Mouse (Mus musculus) E14TG2a.4 (cell line): ENCODE data around the gene Sec1.
A peak's percentile ranks its signal among the peaks of the same experiment; 100 is the strongest.

Source experiments
- H3K27me3 ChIP-seq: 2 replicates; pipeline ENCODE4 v1.6.1; 2014; ENCODE audit warnings: low read length, control low read depth; ENCODE audit not compliant: insufficient read depth
- H3K36me3 ChIP-seq: 2 replicates; pipeline ENCODE4 v1.6.1; 2014; ENCODE audit warnings: low read length, control low read depth; ENCODE audit not compliant: insufficient read depth
- H3K4me1 ChIP-seq: replicated peaks from 2 replicates; pipeline ENCODE4 v1.6.1; 2014; ENCODE audit warnings: low read depth, low read length, control low read depth
- H3K4me3 ChIP-seq: replicated peaks from 2 replicates; pipeline ENCODE4 v1.5.1; 2014; ENCODE audit warnings: mild to moderate bottlenecking, low read length
- H3K9me3 ChIP-seq: 2 replicates; pipeline ENCODE4 v1.6.1; 2014; ENCODE audit warnings: low read length, control low read depth
- CTCF ChIP-seq: conservative IDR thresholded peaks from 2 replicates; pipeline ENCODE4 v1.5.1; 2014; ENCODE audit warnings: low read length
- NANOG ChIP-seq: IDR thresholded peaks from 2 replicates; pipeline ENCODE4 v1.6.1; 2014; ENCODE audit warnings: borderline replicate concordance, low read length, mixed read lengths
- POU5F1 ChIP-seq: IDR thresholded peaks from 2 replicates; pipeline ENCODE4 v1.6.1; 2014; ENCODE audit warnings: low read length, borderline replicate concordance

Gene Sec1

GRCm38 (mm10) chr7:45727625-45728024 is 33.4 kb upstream of the Sec1 start:
- Histone ChIP-seq H3K9me3 (no peaks in the 10 kb centered on the region), H3K36me3 (peaks cover 51% of the 10 kb centered on the region), H3K4me1 (peaks cover 65% of the 10 kb centered on the region), H3K27me3 (no peaks in the 10 kb centered on the region), H3K4me3 (no peak overlapping the region)
- TF ChIP-seq NANOG = no peak
- TF ChIP-seq POU5F1 = no peak
- TF ChIP-seq CTCF = no peak

DNA sequence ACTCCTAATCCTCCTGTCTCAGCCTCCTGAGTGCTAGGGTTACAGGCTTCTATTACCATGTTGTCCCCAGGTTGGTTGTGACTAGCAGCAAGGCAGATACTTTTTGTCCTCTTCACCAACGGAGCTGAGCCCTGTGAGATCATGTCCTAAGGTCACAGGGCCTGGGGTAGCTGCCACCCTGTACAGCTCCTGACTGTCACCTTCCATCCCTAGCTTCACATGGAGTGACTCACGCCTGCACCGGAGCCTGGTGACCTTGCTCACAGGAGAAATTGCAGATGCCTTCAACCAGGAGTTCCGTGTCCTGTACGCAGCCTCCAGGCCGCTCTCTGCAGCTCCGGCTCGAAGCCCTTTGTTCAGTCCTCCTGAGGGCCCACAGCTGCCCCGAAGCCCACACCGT is 32.2 kb upstream of the Sec1 start:
- Histone ChIP-seq H3K4me1 (peaks cover 68% of the 10 kb centered on the region), H3K9me3 (no peaks in the 10 kb centered on the region), H3K27me3 (no peaks in the 10 kb centered on the region), H3K4me3 (no peak overlapping the region), H3K36me3 (peaks cover 63% of the 10 kb centered on the region)
- TF ChIP-seq NANOG = no peak

DNA sequence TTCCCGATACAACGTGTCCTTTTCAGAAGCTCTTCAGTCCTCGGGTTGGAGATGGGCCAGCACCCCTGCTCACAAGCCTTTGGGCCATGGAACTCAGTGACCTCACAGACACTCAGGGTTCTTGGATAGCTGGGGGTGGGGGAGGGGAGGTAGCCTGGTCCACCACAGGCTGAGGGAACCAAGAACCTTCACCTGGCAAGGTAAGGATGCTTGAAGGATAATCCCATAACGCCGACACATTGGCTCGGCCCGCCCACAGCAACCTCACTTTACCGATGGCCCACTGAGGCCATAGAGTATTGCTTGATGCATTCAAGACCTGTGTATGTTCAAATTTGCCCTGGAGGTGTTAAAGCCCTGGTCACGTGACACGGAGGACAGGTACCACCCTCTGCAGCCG is 31.5 kb upstream of the Sec1 start, which contains the start of gene Spaca4:
TSS of gene Spaca4 (minus strand) at position 101 of the 400 bp plus-strand sequence.
- H3K27me3 ChIP-seq = no peaks in the 10 kb centered on the region
- H3K36me3 ChIP-seq = peaks cover 70% of the 10 kb centered on the region
- peaks cover 68% of the 10 kb centered on the region for H3K4me1 ChIP-seq
- H3K4me3 ChIP-seq = no peak within 1 kb of the TSS
- H3K9me3 ChIP-seq = no peaks in the 10 kb centered on the region
- TF ChIP-seq NANOG = no peak
- TF ChIP-seq CTCF = no peak
- no peak for TF ChIP-seq POU5F1

GRCm38 (mm10) chr7:45725151-45725550 is 30.9 kb upstream of the Sec1 start:
- Histone ChIP-seq H3K27me3 (no peaks in the 10 kb centered on the region), H3K36me3 (peaks cover 76% of the 10 kb centered on the region)
- TF ChIP-seq CTCF (no peak), NANOG (no peak)

DNA sequence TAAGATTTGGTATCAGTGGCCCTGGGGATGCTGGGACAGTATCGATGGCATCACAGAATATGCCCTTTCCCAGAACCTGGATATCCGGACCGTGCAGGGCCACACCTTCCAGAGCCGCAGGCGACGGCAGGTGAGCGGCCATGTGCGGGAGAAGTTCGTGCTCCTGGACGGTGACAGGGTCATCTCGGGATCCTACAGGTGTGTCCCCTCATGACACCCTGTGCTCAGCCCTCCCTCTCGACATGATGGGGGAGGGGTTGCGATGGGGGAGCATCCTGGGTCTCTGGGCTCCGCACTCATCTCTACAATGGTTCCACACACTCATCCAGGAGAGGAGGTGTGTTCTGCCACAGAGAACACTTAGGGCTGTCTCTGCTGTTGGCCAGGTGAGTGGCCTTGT is 29.6 kb upstream of the Sec1 start:
- peaks cover 63% of the 10 kb centered on the region for H3K4me1 ChIP-seq
- H3K4me3 ChIP-seq = no peak overlapping the region
- H3K9me3 ChIP-seq = no peaks in the 10 kb centered on the region
- H3K36me3 ChIP-seq = peaks cover 87% of the 10 kb centered on the region
- TF ChIP-seq POU5F1 (no peak), NANOG (no peak), CTCF (no peak)
- no peaks in the 10 kb centered on the region for H3K27me3 ChIP-seq

More at GRCm38 (mm10) chr7:45725151-45725550, 30.9 kb upstream of the Sec1 start:
- Histone ChIP-seq H3K4me1 (peaks cover 67% of the 10 kb centered on the region), H3K9me3 (no peaks in the 10 kb centered on the region), H3K4me3 (no peak overlapping the region)

- peaks cover 90% of the 10 kb centered on the region for H3K36me3 ChIP-seq
- no peaks in the 10 kb centered on the region for H3K9me3 ChIP-seq
- H3K4me1 ChIP-seq = peaks cover 60% of the 10 kb centered on the region
- no peaks in the 10 kb centered on the region for H3K27me3 ChIP-seq
- no peak overlapping the region for H3K4me3 ChIP-seq
- TF ChIP-seq POU5F1 (no peak), CTCF (no peak), NANOG (no peak)
These were observed 29.1 kb upstream of the Sec1 start for GRCm38 (mm10) chr7:45723301-45723700.

GRCm38 (mm10) chr7:45722348-45722713 is 28.1 kb upstream of the Sec1 start:
- no peaks in the 10 kb centered on the region for H3K9me3 ChIP-seq
- peaks cover 92% of the 10 kb centered on the region for H3K36me3 ChIP-seq
- TF ChIP-seq NANOG (no peak), POU5F1 (no peak), CTCF (no peak)
- H3K4me1 ChIP-seq = peaks cover 60% of the 10 kb centered on the region
- H3K27me3 ChIP-seq = no peaks in the 10 kb centered on the region
- H3K4me3 ChIP-seq = no peak overlapping the region

GRCm38 (mm10) chr7:45721642-45722347 is 27.6 kb upstream of the Sec1 start:
- no peak overlapping the region for H3K4me3 ChIP-seq
- TF ChIP-seq POU5F1 (no peak), CTCF (no peak), NANOG (no peak)
- peaks cover 64% of the 10 kb centered on the region for H3K4me1 ChIP-seq

GRCm38 (mm10) chr7:45721234-45721571 is 27.0 kb upstream of the Sec1 start:
- Histone ChIP-seq H3K9me3 (no peaks in the 10 kb centered on the region), H3K4me1 (peaks cover 70% of the 10 kb centered on the region), H3K27me3 (no peaks in the 10 kb centered on the region), H3K36me3 (peaks cover 85% of the 10 kb centered on the region), H3K4me3 (peak overlapping the region; percentile 99)
- TF ChIP-seq NANOG = no peak
- TF ChIP-seq CTCF = no peak
- no peak for TF ChIP-seq POU5F1

More at GRCm38 (mm10) chr7:45721642-45722347, 27.6 kb upstream of the Sec1 start:
- H3K9me3 ChIP-seq = no peaks in the 10 kb centered on the region
- H3K36me3 ChIP-seq = peaks cover 86% of the 10 kb centered on the region
- no peaks in the 10 kb centered on the region for H3K27me3 ChIP-seq
